Mouse (Mus musculus) liver, embryonic 16.5 days (tissue): ENCODE measurements around the gene Oosp2. TPM values are rescaled to one million over a fixed set of nuclear protein-coding genes. Genes with fewer than 3 reads are reported as not detected.
A peak's percentile ranks its signal among the peaks of the same experiment; 100 is the strongest.

Experiments used
- ATAC-seq: fragments of 200-750 bp; cut with Nextera tagmentation; 2 replicates; pipeline ENCODE4 v1.8.0; 2017; ENCODE audit warnings: low read depth, mild to moderate bottlenecking, moderate number of reproducible peaks, moderate library complexity
- H3K27ac ChIP-seq: fragments of 300-500 bp; sonication (generic); 2 replicates; pipeline ENCODE4 v1.5.1; 2014; ENCODE audit warnings: mild to moderate bottlenecking, low read length
- H3K27me3 ChIP-seq: fragments of 300-500 bp; sonication (generic); 2 replicates; pipeline ENCODE4 v1.6.1; 2014; ENCODE audit warnings: low read depth, low read length, mixed read lengths; ENCODE audit not compliant: control insufficient read depth, insufficient read depth
- H3K36me3 ChIP-seq: fragments of 300-500 bp; sonication (generic); 2 replicates; pipeline ENCODE4 v1.6.1; 2014; ENCODE audit warnings: mild to moderate bottlenecking; ENCODE audit not compliant: control insufficient read depth, insufficient read depth
- H3K4me1 ChIP-seq: fragments of 300-500 bp; sonication (generic); 2 replicates; pipeline ENCODE4 v1.6.1; 2014; ENCODE audit warnings: low read depth, low read length, mixed read lengths; ENCODE audit not compliant: control insufficient read depth
- H3K4me2 ChIP-seq: fragments of 300-500 bp; sonication (generic); 2 replicates; pipeline ENCODE4 v1.6.1; 2014; ENCODE audit warnings: low read depth, low read length, mixed read lengths
- H3K4me3 ChIP-seq: fragments of 300-500 bp; sonication (generic); 2 replicates; pipeline ENCODE4 v1.5.1; 2014; ENCODE audit warnings: low read depth, mild to moderate bottlenecking, low read length
- H3K9ac ChIP-seq: fragments of 300-500 bp; sonication (generic); 2 replicates; pipeline ENCODE4 v1.6.1; 2014; ENCODE audit warnings: low read depth, low read length
- H3K9me3 ChIP-seq: fragments of 300-500 bp; sonication (generic); replicated peaks from 2 replicates; pipeline ENCODE4 v1.6.1; 2016; ENCODE audit warnings: low read length; ENCODE audit not compliant: control insufficient read depth
- WGBS: fragments of 180-500 bp; shearing (Covaris S2); extraction: QIAGEN DNeasy Blood & Tissue Kit; methylation state at CpG from one replicate; pipeline ENCODE4 v1.1.7; 2014; ENCODE audit not compliant: insufficient replicate concordance; 5-methylcytosine and 5-hydroxymethylcytosine counted together
- polyA plus RNA-seq: library from polyadenylated mRNA; unstranded; fragments of >200 nt; fragmentation: Nextera tagmentation; extraction: Ambion mirVana; gene quantifications from 2 replicates; pipeline ENCODE4 v1.2.1, GENCODE M21; 2015

The Oosp2 gene
- polyA plus RNA-seq, 1 experiment from 2014 or later: 0.13 TPM

DNA sequence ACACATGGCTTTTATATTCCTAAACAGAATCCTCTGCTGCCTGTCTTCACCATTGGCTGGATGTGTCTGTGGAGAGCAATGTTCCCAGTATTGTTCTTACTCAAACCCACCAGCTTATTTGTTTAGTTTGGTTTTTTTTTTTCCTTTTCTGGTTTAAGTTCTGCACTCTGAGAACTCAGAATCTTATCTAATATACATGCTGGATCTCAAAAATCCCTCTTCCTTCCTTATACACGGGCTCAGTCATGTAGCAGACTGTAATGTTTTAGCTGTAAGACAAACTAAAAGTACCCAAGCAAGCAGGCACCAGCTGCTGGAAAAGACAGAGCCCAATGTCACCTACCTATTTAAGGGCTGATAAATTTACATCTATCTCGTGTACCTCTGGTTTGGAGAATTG is 45.6 kb downstream of the Oosp2 start:
- no peak overlapping the region for H3K4me2 ChIP-seq
- H3K9ac ChIP-seq: no peak overlapping the region
- peaks cover 11% of the 10 kb centered on the region for H3K4me1 ChIP-seq
- 15% methylated on average over 2 of the region's 2 CpGs for WGBS
- no peak for ATAC-seq
- no peaks in the 10 kb centered on the region for H3K36me3 ChIP-seq
- no peak overlapping the region for H3K4me3 ChIP-seq
- no peaks in the 10 kb centered on the region for H3K9me3 ChIP-seq
- no peaks in the 10 kb centered on the region for H3K27me3 ChIP-seq
- H3K27ac ChIP-seq: no peak overlapping the region

DNA sequence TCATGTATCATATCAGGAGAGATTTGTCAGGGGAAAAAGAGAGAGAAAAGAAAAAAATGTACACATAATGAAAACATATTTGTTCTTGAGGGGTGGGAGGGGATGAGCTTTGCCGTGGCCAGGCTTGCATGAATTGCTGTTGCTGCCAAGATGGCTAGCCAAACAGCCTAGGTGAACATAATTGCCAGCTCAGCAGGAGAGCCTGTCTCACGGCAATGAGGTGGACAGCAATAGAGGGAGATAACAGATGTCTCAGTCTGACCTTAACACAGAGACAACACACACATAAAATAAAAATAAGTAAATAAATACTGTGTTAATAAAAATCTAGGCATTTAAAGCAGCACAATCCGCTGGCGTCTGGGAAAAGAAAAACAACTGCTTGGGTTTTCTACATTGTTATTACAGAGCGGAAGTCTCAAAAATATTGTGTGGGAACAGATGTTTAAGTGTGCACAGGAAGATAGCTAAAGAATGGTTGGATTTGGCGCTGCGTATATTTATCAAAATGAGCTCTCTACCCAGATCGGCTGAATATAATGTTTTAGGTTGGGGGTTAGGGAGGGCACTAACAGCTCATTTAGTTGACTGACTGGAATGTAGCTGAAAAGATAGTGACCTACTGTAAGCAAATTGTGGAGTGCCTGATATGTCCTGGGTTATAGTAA is 46.4 kb downstream of the Oosp2 start:
- H3K9me3 ChIP-seq: no peaks in the 10 kb centered on the region
- no peak overlapping the region for H3K4me2 ChIP-seq
- no peak for ATAC-seq
- H3K36me3 ChIP-seq: no peaks in the 10 kb centered on the region
- no peaks in the 10 kb centered on the region for H3K27me3 ChIP-seq
- no peak overlapping the region for H3K27ac ChIP-seq
- no peak overlapping the region for H3K4me3 ChIP-seq
- 31% methylated on average over 8 of the region's 8 CpGs for WGBS
- H3K4me1 ChIP-seq: peaks cover 11% of the 10 kb centered on the region
- H3K9ac ChIP-seq: no peak overlapping the region

DNA sequence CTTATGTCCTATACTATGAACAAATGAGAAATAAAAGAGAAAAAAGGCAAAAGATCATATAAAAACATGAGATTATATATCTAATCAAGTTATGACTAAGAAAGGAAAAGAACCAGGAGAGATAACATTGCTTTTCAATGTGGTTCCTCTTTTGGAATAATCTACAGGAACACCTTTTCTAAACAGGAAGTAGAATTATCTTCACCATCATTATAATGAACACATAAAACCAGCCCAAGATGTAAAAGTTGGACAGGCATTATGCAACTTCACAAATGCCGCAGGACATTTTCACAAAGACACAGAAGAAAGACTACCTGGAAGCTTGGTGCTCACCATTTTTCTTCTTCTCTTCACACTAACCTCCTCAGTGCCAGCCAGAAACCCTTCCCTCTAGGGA is 47.3 kb downstream of the Oosp2 start:
- H3K27me3 ChIP-seq: no peaks in the 10 kb centered on the region
- WGBS: 15% methylated on average over 1 of the region's 1 CpGs
- no peaks in the 10 kb centered on the region for H3K36me3 ChIP-seq
- ATAC-seq: no peak
- no peaks in the 10 kb centered on the region for H3K9me3 ChIP-seq
- H3K9ac ChIP-seq: no peak overlapping the region
- H3K27ac ChIP-seq: no peak overlapping the region
- H3K4me1 ChIP-seq: peaks cover 5% of the 10 kb centered on the region; the same call in 1 of the 2 replicates
- no peak overlapping the region for H3K4me2 ChIP-seq
- H3K4me3 ChIP-seq: no peak overlapping the region

DNA sequence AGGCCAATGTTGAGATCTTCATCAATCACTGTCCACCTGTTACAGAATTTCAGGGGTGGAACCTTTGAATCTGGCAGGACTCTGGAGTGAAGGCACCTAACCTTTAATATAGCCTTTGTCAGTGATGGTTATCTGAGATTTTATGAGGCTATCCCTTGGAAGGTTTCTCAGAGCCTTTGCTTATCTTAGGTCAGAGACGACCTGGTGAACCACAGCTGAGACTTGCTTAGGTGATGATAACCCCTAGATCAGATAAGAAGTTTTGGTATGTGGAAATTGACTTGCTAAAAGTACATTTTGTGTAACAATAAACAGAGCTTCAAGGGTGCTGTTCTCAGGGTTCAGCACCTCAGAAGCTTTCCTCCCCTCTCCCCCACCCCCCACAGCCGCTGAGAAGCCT is 48.1 kb downstream of the Oosp2 start:
- WGBS: 24% methylated on average over 2 of the region's 2 CpGs
- H3K4me2 ChIP-seq: no peak overlapping the region
- no peak overlapping the region for H3K27ac ChIP-seq
- no peak for ATAC-seq
- no peaks in the 10 kb centered on the region for H3K27me3 ChIP-seq
- no peaks in the 10 kb centered on the region for H3K9me3 ChIP-seq
- H3K9ac ChIP-seq: no peak overlapping the region
- H3K4me1 ChIP-seq: peaks cover 5% of the 10 kb centered on the region; the same call in 1 of the 2 replicates
- H3K36me3 ChIP-seq: no peaks in the 10 kb centered on the region
- H3K4me3 ChIP-seq: no peak overlapping the region

DNA sequence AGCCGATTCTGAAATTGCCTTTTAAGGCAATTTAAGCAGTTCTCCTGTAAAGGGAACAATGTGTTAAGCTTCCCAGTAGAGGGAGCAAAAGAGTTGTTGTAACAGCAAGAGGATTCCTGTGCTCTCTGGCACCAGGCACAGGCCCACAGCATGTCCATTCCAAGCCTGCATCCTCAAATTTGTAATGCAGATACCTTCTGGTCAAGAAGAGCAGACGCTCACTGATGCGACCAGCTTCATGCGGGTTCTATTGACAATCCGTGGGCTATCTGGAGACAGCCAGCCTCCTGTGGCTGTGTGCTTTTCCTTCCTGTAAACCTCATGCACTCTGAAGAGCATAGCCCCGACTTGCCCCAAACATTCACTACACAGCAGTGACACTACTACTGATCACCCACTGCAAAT is 48.8 kb downstream of the Oosp2 start:
- Histone ChIP-seq H3K4me2 (no peak overlapping the region), H3K27ac (no peak overlapping the region), H3K9me3 (no peaks in the 10 kb centered on the region), H3K4me1 (peaks cover 5% of the 10 kb centered on the region; the same call in 1 of the 2 replicates), H3K36me3 (no peaks in the 10 kb centered on the region), H3K4me3 (no peak overlapping the region), H3K27me3 (no peaks in the 10 kb centered on the region), H3K9ac (no peak overlapping the region)
- 0 out of 2 replicates have a peak, but pooled peaks have one; percentile 37 for ATAC-seq
- WGBS: 6% methylated on average over 6 of the region's 6 CpGs

DNA sequence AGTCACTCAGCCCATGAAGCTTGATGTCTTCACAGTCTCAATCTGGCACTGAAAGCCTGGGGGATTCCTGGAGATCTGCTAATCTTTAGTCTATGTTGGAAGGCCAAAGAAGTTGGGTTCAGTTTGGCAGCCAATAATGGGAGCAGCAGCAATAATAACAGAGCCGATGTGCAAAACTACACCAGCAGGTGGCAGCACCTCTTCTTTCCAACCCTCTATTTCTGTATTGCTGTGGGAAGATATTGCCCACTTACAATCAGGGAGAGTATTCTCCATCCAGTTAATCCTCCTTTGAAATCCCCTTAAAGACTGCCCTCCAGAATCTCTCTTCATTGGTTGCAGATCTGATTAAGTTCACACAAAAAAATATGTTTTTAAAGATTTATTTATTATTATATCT is 52.2 kb downstream of the Oosp2 start:
- WGBS: 5% methylated on average over 1 of the region's 1 CpGs
- H3K4me2 ChIP-seq: no peak overlapping the region
- no peaks in the 10 kb centered on the region for H3K27me3 ChIP-seq
- no peak overlapping the region for H3K27ac ChIP-seq
- no peaks in the 10 kb centered on the region for H3K36me3 ChIP-seq
- ATAC-seq: no peak
- H3K9ac ChIP-seq: no peak overlapping the region
- H3K4me3 ChIP-seq: no peak overlapping the region
- peaks cover 5% of the 10 kb centered on the region; the same call in 1 of the 2 replicates for H3K4me1 ChIP-seq
- H3K9me3 ChIP-seq: no peaks in the 10 kb centered on the region

DNA sequence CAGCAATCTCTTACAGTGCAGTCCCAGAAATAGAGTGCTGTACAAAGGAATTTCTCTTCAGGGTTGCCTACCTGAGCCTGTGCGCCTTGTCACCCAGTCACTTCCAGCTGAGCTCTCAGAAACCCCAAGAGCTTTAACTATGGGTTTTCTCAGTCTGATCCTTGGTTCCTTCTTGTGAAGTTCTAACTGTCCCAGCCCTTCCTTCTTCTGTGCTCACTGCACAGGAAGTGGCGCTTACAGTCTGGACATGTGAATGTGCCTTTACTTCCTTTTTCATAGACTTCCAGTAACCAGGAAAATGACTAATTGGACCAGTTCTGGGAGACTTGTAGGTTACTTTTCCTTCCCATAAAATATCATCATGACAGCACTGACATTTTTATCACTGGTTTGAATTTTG is 55.8 kb downstream of the Oosp2 start, which contains the start of gene Ms4a6d:
Ms4a6d (minus strand) TSS at position 247 of the 400 bp plus-strand sequence.
- ATAC-seq: no peak
- H3K27ac ChIP-seq: no peak within 1 kb of the TSS
- WGBS: 53% methylated on average over 2 of the region's 2 CpGs
- H3K4me1 ChIP-seq: no peaks in the 10 kb centered on the region
- no peak within 1 kb of the TSS for H3K4me2 ChIP-seq
- H3K9ac ChIP-seq: no peak within 1 kb of the TSS
- H3K9me3 ChIP-seq: no peaks in the 10 kb centered on the region
- no peak within 1 kb of the TSS for H3K4me3 ChIP-seq
- H3K27me3 ChIP-seq: no peaks in the 10 kb centered on the region
- no peaks in the 10 kb centered on the region for H3K36me3 ChIP-seq

DNA sequence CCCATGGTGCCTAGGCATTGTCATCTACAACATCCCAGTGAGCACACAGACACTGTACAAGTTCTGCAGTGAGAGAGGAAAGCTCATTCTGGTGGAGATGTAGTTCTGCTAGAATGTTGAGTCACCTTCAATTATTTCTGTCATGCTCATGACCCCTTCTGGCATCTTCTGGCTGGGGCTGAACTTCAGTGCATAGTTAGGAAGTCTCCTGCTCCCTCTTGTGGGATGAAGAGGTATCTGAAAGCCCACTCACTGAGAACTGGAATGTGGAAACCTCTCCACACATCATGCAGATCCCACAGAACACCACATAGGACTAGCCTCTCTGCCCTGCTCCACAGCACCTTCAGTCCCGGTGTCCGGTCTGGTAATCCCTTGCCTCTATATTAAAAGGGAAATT is 58.3 kb downstream of the Oosp2 start:
- ATAC-seq: no peak

DNA sequence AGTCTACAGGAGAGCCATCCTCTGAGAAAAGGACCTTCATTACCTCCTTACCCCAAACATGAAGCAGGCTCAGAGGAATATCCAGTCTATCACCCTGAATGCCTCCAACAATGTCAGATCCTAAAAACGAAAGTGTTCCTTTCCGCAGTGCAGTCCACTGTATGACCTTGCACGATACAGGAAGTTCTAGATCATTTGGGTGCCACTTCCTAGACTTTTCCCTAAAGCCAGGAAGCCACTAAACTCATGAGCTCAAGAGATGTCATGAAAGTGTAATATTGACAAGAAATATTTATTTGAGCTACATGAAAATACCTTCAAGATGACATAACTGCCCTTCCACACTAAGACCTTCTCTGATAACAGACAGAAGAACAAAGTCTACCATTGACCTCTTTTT is 59.0 kb downstream of the Oosp2 start:
- 69% methylated on average over 3 of the region's 3 CpGs for WGBS

More for the DNA sequence above, 58.3 kb downstream of the Oosp2 start:
- no peaks in the 10 kb centered on the region for H3K36me3 ChIP-seq
- no peak overlapping the region for H3K27ac ChIP-seq
- WGBS: 70% methylated on average over 2 of the region's 2 CpGs
- no peak overlapping the region for H3K9ac ChIP-seq
- no peaks in the 10 kb centered on the region for H3K9me3 ChIP-seq
- H3K27me3 ChIP-seq: no peaks in the 10 kb centered on the region
- H3K4me3 ChIP-seq: no peak overlapping the region
- no peaks in the 10 kb centered on the region for H3K4me1 ChIP-seq
- H3K4me2 ChIP-seq: no peak overlapping the region

More for the DNA sequence above, 59.0 kb downstream of the Oosp2 start:
- H3K27me3 ChIP-seq: no peaks in the 10 kb centered on the region
- no peak overlapping the region for H3K27ac ChIP-seq
- H3K9ac ChIP-seq: no peak overlapping the region
- no peaks in the 10 kb centered on the region for H3K9me3 ChIP-seq
- no peaks in the 10 kb centered on the region for H3K4me1 ChIP-seq
- no peak overlapping the region for H3K4me3 ChIP-seq
- H3K4me2 ChIP-seq: no peak overlapping the region
- H3K36me3 ChIP-seq: no peaks in the 10 kb centered on the region
- no peak for ATAC-seq
